Mouse (Mus musculus) kidney, postnatal 0 days (tissue): ENCODE measurements around the gene Cox6a1. TPM values are rescaled to one million over a fixed set of nuclear protein-coding genes. Genes with fewer than 3 reads are reported as not detected.

ENCODE experiments used
- ATAC-seq: fragments of 200-750 bp; cut with Nextera tagmentation; replicated peaks from 2 replicates; pipeline ENCODE4 v1.8.0; 2017; ENCODE audit warnings: low read depth, moderate number of reproducible peaks, moderate TSS enrichment, moderate library complexity; ENCODE audit not compliant: low FRiP score
- DNase-seq: peaks from one replicate; pipeline ENCODE4 v3.0.0-alpha.2; 2016; ENCODE audit warnings: low spot score
- H3K27ac ChIP-seq: fragments of 300-500 bp; sonication (generic); 2 replicates; pipeline ENCODE4 v1.5.1; 2014; ENCODE audit warnings: mild to moderate bottlenecking
- H3K27me3 ChIP-seq: fragments of 300-500 bp; sonication (generic); 2 replicates; pipeline ENCODE4 v1.6.1; 2014; ENCODE audit warnings: low read length, mixed read lengths; ENCODE audit not compliant: insufficient read depth
- H3K36me3 ChIP-seq: fragments of 300-500 bp; sonication (generic); 2 replicates; pipeline ENCODE4 v1.6.1; 2014; ENCODE audit warnings: low read length, mixed read lengths; ENCODE audit not compliant: insufficient read depth
- H3K4me1 ChIP-seq: fragments of 300-500 bp; sonication (generic); replicated peaks from 2 replicates; pipeline ENCODE4 v1.6.1; 2014; ENCODE audit warnings: antibody characterized with exemption, low read length, mixed read lengths; ENCODE audit not compliant: insufficient read depth
- H3K4me2 ChIP-seq: fragments of 300-500 bp; sonication (generic); 2 replicates; pipeline ENCODE4 v1.6.1; 2014; ENCODE audit warnings: mild to moderate bottlenecking, low read length, moderate library complexity, mixed read lengths
- H3K4me3 ChIP-seq: fragments of 300-500 bp; sonication (generic); replicated peaks from 2 replicates; pipeline ENCODE4 v1.5.1; 2014; ENCODE audit warnings: low read depth, low read length
- H3K9ac ChIP-seq: fragments of 300-500 bp; sonication (generic); 2 replicates; pipeline ENCODE4 v1.6.1; 2014; ENCODE audit warnings: low read depth, low read length
- H3K9me3 ChIP-seq: fragments of 300-500 bp; sonication (generic); replicated peaks from 2 replicates; pipeline ENCODE4 v1.6.1; 2016; ENCODE audit warnings: low read length, inconsistent platforms, mixed read lengths
- CTCF ChIP-seq: IDR thresholded peaks from 2 replicates; pipeline ENCODE4 v1.5.1; 2016; ENCODE audit warnings: antibody characterized with exemption, low read depth, mild to moderate bottlenecking, moderate library complexity
- WGBS: fragments of 180-500 bp; shearing (Covaris S2); extraction: QIAGEN DNeasy Blood & Tissue Kit; methylation state at CpG from one replicate; pipeline ENCODE4 v1.1.7; 2014; 5-methylcytosine and 5-hydroxymethylcytosine counted together
- polyA plus RNA-seq: library from polyadenylated mRNA; unstranded; fragments of >200 nt; fragmentation: Nextera tagmentation; extraction: Ambion mirVana; gene quantifications from 2 replicates; pipeline ENCODE4 v1.2.1, GENCODE M21; 2015

Gene Cox6a1
- polyA plus RNA-seq, 1 experiment from 2014 or later, result 1,635 TPM

DNA sequence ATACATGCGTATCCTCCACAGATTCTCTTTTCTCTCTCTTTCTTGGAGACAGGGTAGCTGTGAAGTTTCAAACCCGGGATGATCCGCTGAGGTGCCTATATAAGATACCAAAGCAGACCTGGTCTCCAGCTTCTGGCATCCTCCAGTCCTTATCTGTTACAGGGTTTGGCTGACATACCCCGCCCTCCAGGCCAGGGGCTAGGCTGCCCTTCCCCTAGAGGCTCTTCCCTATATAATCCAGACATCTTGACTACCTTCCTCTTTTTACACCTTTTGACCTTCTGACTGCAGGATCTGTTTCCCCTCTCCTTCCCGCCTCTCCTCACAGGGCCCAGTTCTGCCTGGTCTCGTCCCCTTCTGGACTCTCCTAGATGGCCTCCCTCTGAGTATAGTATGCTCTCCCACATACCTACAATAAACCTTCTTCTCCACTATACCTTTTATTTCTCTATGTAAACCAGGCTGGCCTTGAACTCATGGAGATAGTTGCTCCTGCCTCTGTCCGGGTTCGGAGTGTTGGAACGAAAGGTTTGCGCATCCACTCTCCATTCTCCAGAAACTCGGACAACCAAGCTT is 22.4 kb downstream of the Cox6a1 start:
- H3K9ac ChIP-seq, result peak overlapping the region; percentile 94
- H3K9me3 ChIP-seq, result no peaks in the 10 kb centered on the region
- DNase-seq, result no peak
- peak; percentile 20; the same call in 1 of the 2 replicates for ATAC-seq
- no peak for TF ChIP-seq CTCF
- H3K4me2 ChIP-seq, result peak overlapping the region; percentile 97
- 25% methylated on average over 11 of the region's 11 CpGs for WGBS
- peak overlapping the region; percentile 65 for H3K27ac ChIP-seq
- peaks cover 14% of the 10 kb centered on the region; the same call in 1 of the 2 replicates for H3K4me1 ChIP-seq
- H3K4me3 ChIP-seq, result peak overlapping the region; percentile 89
- H3K36me3 ChIP-seq, result 0 out of 2 replicates have a peak, but pooled peaks cover 14% of the 10 kb centered on the region
- H3K27me3 ChIP-seq, result no peaks in the 10 kb centered on the region

DNA sequence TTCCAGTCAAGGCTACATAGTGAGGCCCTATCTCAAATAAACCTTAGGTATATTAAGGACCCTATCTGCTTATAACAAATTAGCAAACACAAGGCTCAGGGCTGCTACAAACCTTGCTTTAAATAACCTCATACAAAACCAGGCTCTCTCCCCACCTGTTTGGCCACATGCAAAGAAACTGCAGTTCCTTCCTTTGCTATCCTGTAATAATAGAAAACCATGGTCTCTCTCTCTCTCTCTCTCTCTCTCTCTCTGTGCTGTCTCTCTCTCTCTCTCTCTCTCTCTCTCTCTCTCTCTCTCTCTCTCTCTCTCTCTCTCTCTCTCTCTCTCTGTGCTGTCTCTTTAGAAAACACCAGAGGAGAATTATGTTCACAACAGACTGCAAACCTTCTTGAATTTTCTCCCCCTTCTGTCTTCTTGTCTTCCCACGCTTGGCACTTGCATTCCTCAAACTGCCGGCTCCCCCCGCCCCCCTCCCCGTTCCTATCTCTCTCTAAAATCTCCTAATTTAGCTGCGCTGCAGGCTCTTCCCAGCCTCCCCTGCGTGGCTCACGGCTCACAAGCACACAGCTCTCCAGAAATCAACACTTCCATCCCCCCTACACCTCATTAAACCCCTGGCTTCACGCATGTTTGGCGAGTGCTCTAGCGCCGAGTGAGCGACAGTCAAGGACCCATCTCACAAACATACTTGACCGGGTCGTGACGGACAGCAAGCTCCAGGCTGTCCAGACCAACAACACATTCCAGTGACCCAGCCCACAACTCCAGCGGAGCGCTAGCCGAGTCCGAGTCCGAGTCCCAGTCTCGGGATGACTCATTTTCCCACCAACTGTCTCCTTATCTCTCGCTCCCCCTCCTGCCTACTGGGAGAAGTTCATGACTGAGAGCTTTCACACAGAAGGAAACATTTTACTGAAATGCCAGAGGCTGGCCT is 29.5 kb downstream of the Cox6a1 start:
- Histone ChIP-seq H3K4me3 (peak overlapping the region; percentile 30), H3K9me3 (no peaks in the 10 kb centered on the region), H3K36me3 (no peaks in the 10 kb centered on the region), H3K4me2 (peak overlapping the region; percentile 63), H3K9ac (0 out of 2 replicates have a peak overlapping the region, but pooled peaks have one; percentile 24), H3K4me1 (peaks cover 14% of the 10 kb centered on the region), H3K27me3 (no peaks in the 10 kb centered on the region), H3K27ac (peak overlapping the region; percentile 74)
- peak; percentile 74 for TF ChIP-seq CTCF
- under 1% methylated on average over 21 of the region's 22 CpGs for WGBS
- DNase-seq, result peak; percentile 97
- peak; percentile 89 for ATAC-seq

DNA sequence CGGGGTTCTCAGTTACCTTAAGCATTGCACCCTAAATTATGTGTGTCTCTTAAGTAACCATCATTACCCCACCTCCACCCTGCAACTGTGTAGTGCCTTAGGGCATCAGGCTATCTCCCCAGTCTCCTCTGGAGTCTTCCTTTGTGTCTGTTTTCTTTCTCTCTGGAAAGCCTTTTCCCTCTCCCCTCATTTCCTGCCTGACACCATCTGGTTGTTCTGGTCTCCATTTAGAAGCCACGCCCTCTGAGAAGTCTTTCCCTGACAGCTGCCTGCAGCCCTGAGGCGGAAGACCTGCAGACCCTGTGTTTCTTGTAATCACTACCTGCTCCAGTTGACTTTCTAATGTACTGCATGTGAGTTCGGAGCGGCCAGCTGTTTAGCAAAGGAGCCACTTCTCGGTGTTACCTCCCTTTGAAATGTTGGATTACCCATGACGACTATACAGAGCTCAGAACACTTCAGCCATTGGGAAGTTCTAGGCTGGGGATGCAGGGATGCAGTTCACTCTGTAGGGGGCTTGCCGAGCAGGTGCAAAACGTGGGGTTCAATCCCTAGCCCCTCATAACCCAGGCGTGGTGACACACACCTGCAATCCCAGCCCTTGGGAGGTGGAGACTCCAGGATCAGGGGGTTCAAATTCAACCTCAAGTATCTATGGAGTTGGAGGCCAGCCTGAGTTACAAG is 31.0 kb downstream of the Cox6a1 start:
- peaks cover 17% of the 10 kb centered on the region for H3K4me1 ChIP-seq
- ATAC-seq, result no peak
- TF ChIP-seq CTCF, result no peak
- DNase-seq, result peak; percentile 72
- 0 out of 2 replicates have a peak overlapping the region, but pooled peaks have one; percentile 74 for H3K27ac ChIP-seq
- H3K4me2 ChIP-seq, result peak overlapping the region; percentile 12; the same call in 1 of the 2 replicates
- H3K27me3 ChIP-seq, result no peaks in the 10 kb centered on the region
- H3K9ac ChIP-seq, result no peak overlapping the region
- no peaks in the 10 kb centered on the region for H3K36me3 ChIP-seq
- no peak overlapping the region for H3K4me3 ChIP-seq
- no peaks in the 10 kb centered on the region for H3K9me3 ChIP-seq
- WGBS, result 9% methylated on average over 10 of the region's 10 CpGs

DNA sequence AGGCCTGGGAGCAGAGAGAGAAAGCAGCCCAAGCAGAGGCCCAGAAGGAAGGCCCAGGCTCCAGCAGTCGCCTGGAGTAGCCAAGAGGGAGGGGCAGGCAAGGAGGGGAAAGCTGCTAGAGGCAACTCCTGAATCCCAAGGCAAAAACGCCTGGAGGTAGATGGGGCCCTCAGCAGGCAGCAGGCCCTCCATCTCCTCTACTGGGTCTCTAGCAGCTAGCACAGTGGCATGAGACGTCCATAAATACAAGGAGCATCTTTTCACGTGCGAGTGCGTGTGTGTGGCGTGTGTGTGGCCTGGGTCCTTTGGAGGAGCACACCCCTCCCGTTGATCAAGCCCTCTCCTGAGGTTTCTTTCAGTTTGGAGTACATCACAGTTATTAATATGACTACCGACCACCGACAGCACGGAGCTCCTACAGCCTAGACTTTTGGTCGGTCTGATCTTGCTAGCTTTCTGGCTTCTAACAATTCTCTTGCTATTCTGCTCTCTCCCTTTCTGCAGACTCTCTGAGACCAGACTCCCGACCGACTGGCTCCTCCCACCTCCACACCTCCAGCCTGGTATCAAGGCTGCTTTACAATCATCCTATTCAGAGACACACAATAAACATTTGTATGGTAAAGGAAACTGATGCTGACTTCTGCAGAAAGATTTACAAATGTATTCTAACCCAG is 31.7 kb downstream of the Cox6a1 start:
- H3K36me3 ChIP-seq, result no peaks in the 10 kb centered on the region
- H3K9ac ChIP-seq, result 0 out of 2 replicates have a peak overlapping the region, but pooled peaks have one; percentile 6
- H3K4me3 ChIP-seq, result no peak overlapping the region
- peak; percentile 28 for DNase-seq
- H3K27ac ChIP-seq, result no peak overlapping the region
- ATAC-seq, result no peak
- H3K4me2 ChIP-seq, result no peak overlapping the region
- WGBS, result 14% methylated on average over 14 of the region's 14 CpGs
- peaks cover 17% of the 10 kb centered on the region for H3K4me1 ChIP-seq
- no peak for TF ChIP-seq CTCF
- H3K27me3 ChIP-seq, result no peaks in the 10 kb centered on the region
- no peaks in the 10 kb centered on the region for H3K9me3 ChIP-seq

DNA sequence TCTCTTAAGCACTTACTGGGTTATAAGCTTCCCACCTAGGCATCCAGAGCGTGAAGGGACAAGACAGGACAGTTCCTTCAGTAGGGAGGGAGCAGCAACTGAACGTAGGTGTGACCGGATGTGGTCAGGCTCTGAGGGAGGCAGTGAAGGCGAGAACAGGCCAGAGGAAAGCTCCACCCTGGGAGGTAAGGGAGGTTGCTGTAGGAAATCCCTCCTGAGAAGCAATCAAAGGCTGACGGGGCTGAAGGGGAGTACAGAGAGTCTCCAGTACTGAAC is 35.2 kb downstream of the Cox6a1 start:
- no peaks in the 10 kb centered on the region for H3K36me3 ChIP-seq
- H3K4me1 ChIP-seq, result peaks cover 14% of the 10 kb centered on the region; the same call in 1 of the 2 replicates
- H3K4me2 ChIP-seq, result no peak overlapping the region
- no peak for TF ChIP-seq CTCF
- H3K4me3 ChIP-seq, result no peak overlapping the region
- 47% methylated on average over 5 of the region's 5 CpGs for WGBS
- H3K27ac ChIP-seq, result no peak overlapping the region
- DNase-seq (no peak), ATAC-seq (no peak)
- H3K9me3 ChIP-seq, result no peaks in the 10 kb centered on the region
- H3K9ac ChIP-seq, result no peak overlapping the region
- H3K27me3 ChIP-seq, result no peaks in the 10 kb centered on the region
